Mouse (Mus musculus): ENCODE measurements at regions not wholly inside any gene's neighbourhood (a gene's known extent, or its start where the extent isn't known, plus 50 kb on each side); places are given as distances from the start of the nearest gene placed in this dataset.
A peak's percentile ranks its signal among the peaks of the same experiment; 100 is the strongest.

- no peak for ATAC-seq
- H3K4me2 ChIP-seq (ENCODE audit: low read length), result no peak overlapping the region
- H3K4me3 ChIP-seq (replicated peaks; ENCODE audit: low read length), result no peak overlapping the region
- H3K4me1 ChIP-seq (replicated peaks; ENCODE audit: control insufficient read depth, insufficient read depth, low read length), result no peaks in the 10 kb centered on the region
- H3K9ac ChIP-seq (replicated peaks; ENCODE audit: low read depth, low read length), result no peak overlapping the region
- no peaks in the 10 kb centered on the region for H3K27me3 ChIP-seq (replicated peaks; ENCODE audit: control insufficient read depth, insufficient read depth, low read length)
- no peaks in the 10 kb centered on the region for H3K36me3 ChIP-seq (ENCODE audit: control insufficient read depth, insufficient read depth)
- H3K9me3 ChIP-seq (ENCODE audit: control insufficient read depth, low read length), result no peaks in the 10 kb centered on the region
- WGBS, result 91% methylated on average over 5 of the region's 5 CpGs
- no peak overlapping the region for H3K27ac ChIP-seq (ENCODE audit: low read length)
Observed at GRCm38 (mm10) chr7:90066275-90066674, 63.7 kb upstream of the Picalm start.

GRCm38 (mm10) chr7:90067961-90068665 lies 61.9 kb upstream of the Picalm start:
- Histone ChIP-seq H3K36me3 (ENCODE audit: control insufficient read depth, insufficient read depth) (no peaks in the 10 kb centered on the region), H3K4me3 (replicated peaks; ENCODE audit: low read length) (no peak overlapping the region), H3K4me1 (replicated peaks; ENCODE audit: control insufficient read depth, insufficient read depth, low read length) (no peaks in the 10 kb centered on the region), H3K9ac (replicated peaks; ENCODE audit: low read depth, low read length) (no peak overlapping the region), H3K9me3 (ENCODE audit: control insufficient read depth, low read length) (no peaks in the 10 kb centered on the region; the same call in 1 of the 2 replicates), H3K4me2 (ENCODE audit: low read length) (no peak overlapping the region), H3K27me3 (replicated peaks; ENCODE audit: control insufficient read depth, insufficient read depth, low read length) (no peaks in the 10 kb centered on the region), H3K27ac (ENCODE audit: low read length) (no peak overlapping the region)
- 81% methylated on average over 3 of the region's 3 CpGs for WGBS
- no peak for ATAC-seq

GRCm38 (mm10) chr7:90070267-90070666 lies 59.7 kb upstream of the Picalm start:
- Histone ChIP-seq H3K36me3 (ENCODE audit: control insufficient read depth, insufficient read depth) (no peaks in the 10 kb centered on the region), H3K4me3 (replicated peaks; ENCODE audit: low read length) (no peak overlapping the region), H3K4me2 (ENCODE audit: low read length) (no peak overlapping the region), H3K27me3 (replicated peaks; ENCODE audit: control insufficient read depth, insufficient read depth, low read length) (no peaks in the 10 kb centered on the region), H3K9me3 (ENCODE audit: control insufficient read depth, low read length) (no peaks in the 10 kb centered on the region; the same call in 1 of the 2 replicates), H3K9ac (replicated peaks; ENCODE audit: low read depth, low read length) (no peak overlapping the region), H3K27ac (ENCODE audit: low read length) (no peak overlapping the region), H3K4me1 (replicated peaks; ENCODE audit: control insufficient read depth, insufficient read depth, low read length) (no peaks in the 10 kb centered on the region)
- 74% methylated on average over 7 of the region's 7 CpGs for WGBS
- no peak for ATAC-seq

DNA sequence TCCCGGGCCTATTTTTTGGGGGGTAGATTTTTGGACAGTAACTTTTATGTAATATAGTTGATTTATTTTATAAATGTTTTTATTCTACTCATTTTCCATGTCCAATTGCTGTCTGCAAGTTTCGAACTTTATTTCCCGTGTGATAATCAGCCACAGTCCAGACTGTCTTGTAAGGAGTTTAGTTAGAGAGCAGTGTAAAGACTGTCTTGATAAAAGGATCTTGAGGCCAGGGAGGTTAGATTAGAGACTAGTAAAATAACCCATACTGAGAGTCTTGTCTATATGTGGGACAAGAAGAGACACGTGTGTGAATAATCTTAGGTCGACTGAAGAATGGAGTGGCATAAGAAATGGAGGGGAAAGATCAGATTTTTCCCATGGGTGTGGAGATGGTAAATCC lies 56.1 kb upstream of the Picalm start:
- Histone ChIP-seq H3K4me1 (replicated peaks; ENCODE audit: control insufficient read depth, insufficient read depth, low read length) (no peaks in the 10 kb centered on the region), H3K4me2 (ENCODE audit: low read length) (no peak overlapping the region), H3K9ac (replicated peaks; ENCODE audit: low read depth, low read length) (no peak overlapping the region), H3K27me3 (replicated peaks; ENCODE audit: control insufficient read depth, insufficient read depth, low read length) (no peaks in the 10 kb centered on the region), H3K27ac (ENCODE audit: low read length) (no peak overlapping the region), H3K9me3 (ENCODE audit: control insufficient read depth, low read length) (no peaks in the 10 kb centered on the region; the same call in 1 of the 2 replicates), H3K4me3 (replicated peaks; ENCODE audit: low read length) (no peak overlapping the region), H3K36me3 (ENCODE audit: control insufficient read depth, insufficient read depth) (no peaks in the 10 kb centered on the region)
- ATAC-seq, result no peak
- 94% methylated on average over 5 of the region's 5 CpGs for WGBS

GRCm38 (mm10) chr7:90074592-90074991 lies 55.4 kb upstream of the Picalm start:
- Histone ChIP-seq H3K4me3 (replicated peaks; ENCODE audit: low read length) (no peak overlapping the region), H3K4me1 (replicated peaks; ENCODE audit: control insufficient read depth, insufficient read depth, low read length) (no peaks in the 10 kb centered on the region), H3K9me3 (ENCODE audit: control insufficient read depth, low read length) (no peaks in the 10 kb centered on the region; the same call in 1 of the 2 replicates), H3K9ac (replicated peaks; ENCODE audit: low read depth, low read length) (no peak overlapping the region), H3K27me3 (replicated peaks; ENCODE audit: control insufficient read depth, insufficient read depth, low read length) (no peaks in the 10 kb centered on the region), H3K36me3 (ENCODE audit: control insufficient read depth, insufficient read depth) (no peaks in the 10 kb centered on the region), H3K4me2 (ENCODE audit: low read length) (no peak overlapping the region), H3K27ac (ENCODE audit: low read length) (no peak overlapping the region)
- WGBS, result 72% methylated on average over 2 of the region's 2 CpGs
- ATAC-seq, result peak; percentile 64; the same call in 1 of the 2 replicates

GRCm38 (mm10) chr7:90077565-90077964 lies 52.4 kb upstream of the Picalm start:
- Histone ChIP-seq H3K27ac (ENCODE audit: low read length) (no peak overlapping the region), H3K9ac (replicated peaks; ENCODE audit: low read depth, low read length) (no peak overlapping the region), H3K27me3 (replicated peaks; ENCODE audit: control insufficient read depth, insufficient read depth, low read length) (no peaks in the 10 kb centered on the region), H3K36me3 (ENCODE audit: control insufficient read depth, insufficient read depth) (no peaks in the 10 kb centered on the region), H3K9me3 (ENCODE audit: control insufficient read depth, low read length) (no peaks in the 10 kb centered on the region; the same call in 1 of the 2 replicates), H3K4me2 (ENCODE audit: low read length) (no peak overlapping the region), H3K4me3 (replicated peaks; ENCODE audit: low read length) (no peak overlapping the region), H3K4me1 (replicated peaks; ENCODE audit: control insufficient read depth, insufficient read depth, low read length) (no peaks in the 10 kb centered on the region)
- no peak for ATAC-seq
- 83% methylated on average over 2 of the region's 2 CpGs for WGBS

- H3K4me3 ChIP-seq (replicated peaks; ENCODE audit: low read length), result no peak overlapping the region
- no peaks in the 10 kb centered on the region for H3K4me1 ChIP-seq (replicated peaks; ENCODE audit: control insufficient read depth, insufficient read depth, low read length)
- no peak overlapping the region for H3K4me2 ChIP-seq (ENCODE audit: low read length)
- no peaks in the 10 kb centered on the region for H3K36me3 ChIP-seq (ENCODE audit: control insufficient read depth, insufficient read depth)
- no peak for ATAC-seq
- H3K9me3 ChIP-seq (ENCODE audit: control insufficient read depth, low read length), result no peaks in the 10 kb centered on the region
- 76% methylated on average over 7 of the region's 7 CpGs for WGBS
- H3K27me3 ChIP-seq (replicated peaks; ENCODE audit: control insufficient read depth, insufficient read depth, low read length), result no peaks in the 10 kb centered on the region
- no peak overlapping the region for H3K27ac ChIP-seq (ENCODE audit: low read length)
- no peak overlapping the region for H3K9ac ChIP-seq (replicated peaks; ENCODE audit: low read depth, low read length)
Observed at GRCm38 (mm10) chr7:90080083-90080772, 49.8 kb upstream of the Picalm start.

All from forebrain, embryonic 16.5 days (tissue).